Mouse (Mus musculus) lung, adult 18-20 months (tissue): ENCODE measurements at regions not wholly inside any gene's neighbourhood (a gene's known extent, or its start where the extent isn't known, plus 50 kb on each side); places are given as distances from the start of the nearest gene placed in this dataset.

ENCODE experiments used
- DNase-seq, 2 experiments: peaks; one replicate each; pipeline ENCODE4 v3.0.0; 2022; ENCODE audit warnings: mixed read lengths in 2 of 2

DNA sequence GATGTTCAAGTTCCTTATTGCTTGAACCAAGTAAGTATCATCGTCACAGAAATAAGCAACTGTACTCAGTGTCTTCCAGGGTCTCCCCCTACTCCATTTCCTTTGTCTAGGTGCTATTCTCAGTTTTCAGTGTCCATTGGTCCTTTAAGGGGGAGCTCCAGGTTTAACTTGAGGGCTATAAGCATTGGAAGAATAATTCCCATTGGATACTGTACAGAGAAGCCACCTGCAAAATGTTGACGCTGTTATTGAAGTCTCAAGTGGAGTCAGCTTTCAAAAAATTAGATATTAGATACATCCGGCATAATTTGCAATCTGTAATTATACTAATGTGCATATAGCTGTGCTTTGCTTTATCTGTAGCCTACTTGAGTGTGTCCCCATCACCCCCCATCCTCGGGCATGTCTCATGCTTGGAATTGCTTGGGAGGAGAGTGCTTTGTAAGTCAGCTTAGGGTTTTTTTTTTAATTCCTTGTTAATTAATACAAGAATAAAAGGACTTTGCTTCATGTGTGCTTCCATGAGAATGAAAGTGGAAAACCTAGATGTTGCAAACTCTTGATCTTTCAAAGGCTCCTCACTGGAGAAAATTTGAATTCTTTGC is 425.6 kb upstream of the Ubash3b start:
- DNase-seq: no peak

DNA sequence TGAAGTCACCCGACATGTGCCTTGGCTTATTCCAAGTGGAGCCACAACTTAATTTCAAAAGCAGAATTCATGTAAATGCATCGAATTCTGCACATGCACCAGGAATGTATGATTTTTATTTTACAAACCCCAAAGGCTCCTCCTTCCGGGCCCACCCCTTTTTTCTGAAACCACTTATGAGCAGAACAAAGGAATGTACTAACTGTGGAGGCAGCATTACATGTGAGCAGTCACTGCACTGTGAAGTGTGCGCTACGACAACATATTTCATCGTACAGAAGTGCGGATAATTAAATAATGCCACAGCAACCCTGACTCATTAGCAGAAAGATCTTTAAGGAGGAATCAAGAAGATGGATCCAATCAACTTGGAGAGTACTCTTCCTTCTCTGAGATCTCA is 424.8 kb upstream of the Ubash3b start:
- no peak for DNase-seq

DNA sequence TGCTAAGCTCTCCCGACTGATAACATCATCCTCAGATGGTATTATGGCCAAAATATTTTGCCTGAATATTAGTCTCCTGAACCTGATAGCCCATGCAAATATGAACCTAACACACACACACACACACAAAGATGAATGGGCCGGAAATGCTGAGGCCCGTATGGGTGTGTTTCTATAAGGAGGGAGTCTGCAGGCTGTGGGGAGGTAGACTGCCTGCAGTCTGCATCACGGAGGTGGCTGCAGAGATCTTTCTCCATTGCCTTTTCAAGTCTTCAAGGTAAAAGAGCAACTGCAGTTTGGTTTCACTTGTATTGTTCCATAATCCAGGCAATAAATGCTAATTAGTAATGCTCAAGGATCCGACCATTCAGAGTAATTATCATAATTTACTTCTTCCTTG is 424.3 kb upstream of the Ubash3b start:
- no peak for DNase-seq

DNA sequence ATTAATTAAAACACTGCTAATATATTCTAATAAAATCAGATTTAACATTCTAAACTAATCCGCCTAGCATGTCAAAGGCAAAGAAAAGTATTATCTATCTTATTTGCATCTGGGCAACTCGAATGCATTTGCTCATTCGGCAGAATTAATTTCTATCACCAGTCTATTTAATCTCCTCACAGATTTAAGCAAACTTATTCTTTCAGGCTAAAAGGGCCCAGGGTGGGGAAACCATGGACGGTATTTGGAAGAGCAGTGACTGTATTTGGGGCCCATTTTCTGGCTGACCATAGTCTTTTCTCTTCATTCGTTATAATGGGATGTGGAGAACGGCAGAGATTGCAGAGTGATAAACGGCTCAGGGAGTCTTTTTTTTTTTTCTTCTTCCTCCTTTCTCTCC is 423.5 kb upstream of the Ubash3b start:
- DNase-seq: no peak

DNA sequence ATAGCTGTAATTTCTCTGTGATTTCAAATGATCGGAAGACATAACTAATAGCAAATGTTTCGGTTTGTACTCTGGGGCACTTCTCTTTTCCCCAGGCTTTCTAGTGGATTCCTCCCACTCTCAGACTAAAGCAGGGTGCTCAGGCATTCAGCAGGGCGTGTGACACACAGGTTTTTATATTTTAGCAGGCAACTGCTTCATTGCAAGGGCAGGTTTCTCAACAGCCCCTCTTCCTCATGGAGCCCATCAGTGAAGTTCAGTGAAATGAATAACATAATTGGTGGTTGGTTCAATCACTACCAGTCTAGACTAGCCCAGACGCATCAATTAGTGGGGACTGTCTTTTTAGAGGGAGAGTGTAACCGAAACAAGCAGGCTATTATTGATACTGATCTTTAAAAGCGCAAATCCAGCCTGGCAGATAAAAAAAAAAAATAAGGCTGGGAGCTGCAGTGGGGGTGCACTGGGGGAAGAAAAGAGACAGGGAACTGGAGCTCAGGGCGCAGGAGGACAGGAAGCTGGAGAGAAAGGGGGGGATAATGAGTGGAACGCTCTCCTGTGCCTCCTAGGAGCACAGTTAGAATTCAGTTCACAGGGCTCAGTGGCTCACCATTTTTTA is 422.3 kb upstream of the Ubash3b start:
- DNase-seq: no peak

DNA sequence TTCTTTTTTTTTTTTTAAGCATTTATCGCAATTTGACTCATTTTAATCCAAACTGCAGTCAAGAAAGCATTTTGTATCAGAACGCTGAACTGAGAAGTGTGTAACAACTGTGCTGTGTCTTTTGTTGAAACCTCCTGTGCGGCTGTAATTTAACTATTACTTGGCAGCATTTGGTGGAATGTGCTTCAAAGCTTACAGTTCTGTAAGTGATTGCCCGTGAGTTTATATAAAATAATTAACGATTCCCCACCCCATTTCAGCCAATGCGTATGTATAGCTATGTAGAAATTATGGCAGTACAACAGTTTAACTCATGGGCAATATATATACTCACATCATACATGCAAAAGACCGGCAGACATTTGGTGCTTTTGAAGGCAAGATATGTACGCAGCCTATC is 421.8 kb upstream of the Ubash3b start:
- no peak for DNase-seq

DNA sequence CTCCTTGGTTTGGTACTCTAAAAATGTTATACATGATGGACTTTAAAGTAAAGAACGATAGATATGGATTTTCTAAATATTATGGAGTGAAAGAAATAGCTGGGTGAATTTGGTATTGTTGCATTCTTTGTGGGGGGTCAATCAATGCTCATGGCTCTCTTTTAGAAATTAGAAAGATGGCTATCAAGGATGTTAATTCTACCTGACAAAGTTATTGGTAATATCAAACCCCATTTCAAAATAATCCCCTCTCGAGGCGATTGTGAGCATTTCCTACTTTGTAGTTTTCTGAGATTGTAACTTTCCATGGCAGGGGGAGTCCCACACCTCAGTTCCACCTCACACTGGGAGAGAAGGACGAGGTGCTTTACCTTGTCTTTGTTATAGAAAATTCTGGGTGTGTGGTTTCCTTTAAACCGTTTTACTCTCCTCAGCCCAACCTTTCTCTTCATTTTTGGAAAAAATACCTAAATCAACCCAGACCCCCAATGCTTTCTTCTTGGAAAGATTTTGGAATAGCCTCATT is 421.3 kb upstream of the Ubash3b start:
- DNase-seq: no peak

DNA sequence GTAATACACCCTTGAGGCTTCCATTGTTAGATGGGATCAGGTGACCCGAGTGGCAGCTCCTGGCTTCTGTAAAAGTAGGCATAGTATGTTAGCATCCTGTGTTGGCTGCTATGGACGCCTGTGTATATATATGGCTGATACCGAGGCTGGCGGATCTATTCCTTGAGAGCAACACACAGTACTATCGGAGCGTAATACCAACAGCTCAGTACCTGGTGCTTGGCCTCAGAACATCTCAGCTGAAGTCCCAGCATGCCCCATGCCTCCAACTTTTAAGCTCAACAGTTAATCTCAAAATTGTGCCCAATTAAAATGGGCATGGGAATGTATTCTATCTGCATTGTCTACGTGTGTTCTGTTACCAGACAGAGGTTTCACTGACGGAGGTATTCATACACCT is 420.7 kb upstream of the Ubash3b start:
- DNase-seq: no peak

DNA sequence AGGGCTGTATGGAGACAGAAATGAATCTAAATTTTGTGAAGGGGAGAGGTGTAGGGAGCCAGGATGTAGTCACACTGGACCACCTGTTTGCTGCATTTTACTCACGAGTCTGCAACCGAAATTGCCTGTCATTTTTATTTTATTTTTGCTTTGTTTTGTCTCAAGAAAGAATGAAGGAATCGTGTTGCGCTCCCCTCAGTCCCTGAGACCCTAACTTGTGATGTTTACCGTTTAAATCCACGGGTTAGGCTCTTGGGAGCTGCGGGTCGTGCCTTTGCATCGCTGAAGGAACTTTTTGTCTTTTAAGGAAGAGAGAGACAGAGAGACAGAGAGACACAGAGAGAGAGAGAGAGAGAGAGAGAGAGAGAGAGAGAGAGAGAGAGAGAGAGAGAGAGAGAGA is 420.2 kb upstream of the Ubash3b start:
- no peak for DNase-seq

DNA sequence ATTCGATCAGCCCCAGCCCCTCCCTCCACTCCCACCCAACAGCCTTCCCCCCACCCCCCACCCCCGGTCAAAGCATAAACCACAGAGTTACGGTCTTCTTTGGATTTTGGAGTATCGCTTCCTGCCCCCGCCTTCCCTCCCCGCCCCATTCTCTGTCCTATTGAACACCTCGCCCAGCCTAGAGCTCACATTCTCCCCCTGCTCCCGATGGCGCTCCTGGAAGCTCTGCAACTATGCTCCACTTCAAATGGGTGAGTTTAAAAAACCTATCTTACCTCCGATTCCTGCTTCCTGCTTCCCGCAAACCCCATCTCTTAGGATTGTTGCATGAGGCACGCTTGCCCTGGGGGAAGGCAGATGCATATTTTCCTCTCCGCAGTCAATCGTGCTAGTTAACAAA is 419.7 kb upstream of the Ubash3b start:
- peak in 1 of 2 experiments; percentile 6 for DNase-seq

DNA sequence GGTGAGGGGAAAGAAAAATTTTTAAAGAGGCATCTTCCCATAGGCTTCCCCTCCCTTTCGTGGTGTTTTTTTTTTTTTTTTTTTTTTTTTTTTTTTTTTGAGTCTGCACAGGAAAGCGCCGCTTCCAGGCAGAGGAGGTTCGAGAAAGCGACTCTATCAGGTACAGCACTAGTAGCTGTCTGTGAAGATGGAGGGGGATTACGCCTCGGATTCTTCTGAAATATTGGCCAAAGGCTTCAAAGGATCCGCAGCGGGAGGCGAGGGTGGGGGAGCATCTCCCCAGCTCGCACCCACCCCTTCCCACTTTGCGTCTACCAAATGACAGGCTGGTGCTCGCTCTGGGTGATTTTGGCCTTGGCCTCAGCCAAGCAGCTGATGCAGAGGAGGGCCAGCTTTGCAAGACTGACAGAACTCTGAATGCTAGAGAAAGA is 419.1 kb upstream of the Ubash3b start:
- DNase-seq: peak; percentile 24 to 34

DNA sequence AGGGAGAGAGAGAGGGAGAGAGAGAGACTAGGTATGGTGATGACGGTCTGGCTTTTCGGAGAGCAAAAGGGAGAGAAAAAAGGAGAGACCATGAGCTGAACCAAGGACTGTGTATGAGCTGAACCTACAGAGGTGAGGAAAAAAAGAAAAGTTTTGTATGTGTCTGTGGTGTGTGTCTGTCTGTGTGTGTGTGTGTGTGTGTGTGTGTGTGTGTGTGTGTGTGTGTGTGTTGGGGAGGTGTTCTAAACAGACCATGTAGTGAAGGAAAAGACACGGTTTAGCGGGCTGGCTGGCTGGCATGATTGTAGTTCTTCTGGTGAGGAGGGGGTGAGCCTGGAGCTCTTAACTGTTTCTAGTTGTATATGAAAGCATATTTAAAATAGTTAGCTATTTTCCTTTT is 418.6 kb upstream of the Ubash3b start:
- no peak for DNase-seq

DNA sequence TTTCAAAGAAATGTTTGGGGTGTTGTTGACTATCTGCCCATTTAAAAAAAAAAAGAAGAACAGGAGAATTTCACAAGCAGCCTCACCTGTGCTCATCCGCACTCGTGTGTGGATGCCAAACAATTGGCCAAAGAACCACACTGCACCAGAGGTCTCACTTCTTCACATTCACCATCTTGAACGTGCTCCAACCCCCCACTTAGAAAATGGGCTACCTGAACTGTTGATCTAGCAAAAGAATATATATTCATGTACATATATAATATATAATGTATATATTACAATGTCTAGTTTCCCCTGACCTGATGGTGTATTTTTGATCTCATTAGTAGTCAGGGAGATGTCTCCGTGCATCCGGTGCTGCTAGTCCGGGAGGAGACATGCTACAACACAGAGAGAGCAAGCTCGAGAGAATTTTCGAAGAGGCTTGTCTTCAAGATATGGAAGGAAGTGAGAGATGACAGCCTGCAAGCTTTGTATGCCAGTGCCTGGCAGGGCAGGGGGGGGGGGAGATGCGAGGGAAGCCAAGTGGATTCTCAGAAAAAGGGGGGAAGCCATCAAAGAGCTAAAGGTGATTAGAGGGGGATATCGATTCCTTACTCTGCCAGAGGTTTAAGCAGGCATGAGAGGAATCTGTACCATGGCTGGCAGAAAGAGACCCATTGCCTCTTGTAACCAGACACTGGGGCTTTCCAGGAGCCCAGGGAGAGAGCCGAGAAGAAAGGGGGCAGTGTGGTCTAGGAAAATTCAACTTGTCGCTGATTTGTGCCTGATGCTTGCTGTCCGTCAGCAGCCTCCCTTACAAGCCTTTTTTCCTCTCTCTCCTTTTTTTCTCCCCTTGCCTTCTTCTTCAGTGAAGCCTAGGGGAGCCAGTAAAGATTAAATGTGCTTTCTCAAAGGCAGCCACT is 417.9 kb upstream of the Ubash3b start:
- peak; percentile 37 to 38 for DNase-seq

DNA sequence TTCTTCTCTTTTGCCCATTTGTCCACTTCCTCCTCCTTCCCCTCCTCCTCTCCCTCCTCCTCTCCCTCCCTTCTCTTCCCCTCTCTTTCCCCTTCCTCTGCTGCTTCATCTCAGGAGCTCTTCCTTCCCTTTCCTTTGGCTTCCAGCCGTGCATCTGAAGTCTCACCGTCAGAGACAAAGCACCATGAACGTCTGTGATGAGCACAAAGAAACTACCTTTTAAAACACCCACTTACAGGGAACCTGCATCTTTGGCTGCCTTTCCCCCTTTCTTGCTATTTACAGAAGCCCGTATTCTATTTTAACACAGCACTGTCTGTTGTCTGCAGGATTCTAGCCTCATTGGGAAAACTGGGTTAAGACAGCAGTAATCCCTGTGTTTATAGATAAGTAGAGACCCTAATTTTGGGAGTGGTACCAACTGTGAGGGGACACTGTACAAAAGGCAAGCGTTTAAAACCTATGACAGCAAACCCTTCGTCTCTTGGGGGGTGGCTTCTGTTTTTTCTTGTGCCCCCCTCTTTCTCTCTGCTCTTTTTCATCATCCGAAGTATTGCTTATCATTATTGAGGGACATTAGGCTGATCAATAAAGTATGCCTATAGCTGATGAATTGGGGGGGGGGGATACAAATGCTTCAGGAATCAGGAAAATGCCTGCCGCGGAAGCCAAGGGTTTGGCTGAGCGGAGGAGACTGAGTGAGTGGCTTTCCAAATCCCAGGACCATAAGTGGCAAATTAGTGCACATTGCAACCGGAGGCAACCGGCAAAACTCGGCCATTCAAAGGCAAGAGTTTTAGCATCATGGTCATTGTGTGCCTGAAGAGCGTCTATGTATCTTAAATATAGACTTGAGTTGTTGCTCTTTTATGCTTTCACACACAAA is 417.0 kb upstream of the Ubash3b start:
- no peak for DNase-seq

DNA sequence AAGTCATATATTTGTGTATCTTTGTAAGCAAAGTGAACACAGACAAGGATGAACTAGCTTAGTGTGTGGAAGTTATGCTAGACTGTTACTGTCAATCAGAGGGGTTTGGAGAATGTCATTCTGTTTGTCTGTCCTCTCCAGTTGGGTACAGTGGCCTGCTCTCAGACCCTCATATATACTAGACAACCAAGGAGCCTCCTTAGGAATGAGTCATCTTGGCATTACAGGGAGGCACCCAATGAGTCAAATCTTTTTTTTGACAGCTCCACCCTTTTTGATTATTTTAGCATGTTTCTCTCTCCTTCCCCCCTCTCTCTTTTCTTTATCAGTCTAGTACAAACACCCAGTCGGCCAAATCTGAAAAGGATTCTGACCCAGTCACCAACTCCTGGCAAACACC is 416.3 kb upstream of the Ubash3b start:
- DNase-seq: no peak

DNA sequence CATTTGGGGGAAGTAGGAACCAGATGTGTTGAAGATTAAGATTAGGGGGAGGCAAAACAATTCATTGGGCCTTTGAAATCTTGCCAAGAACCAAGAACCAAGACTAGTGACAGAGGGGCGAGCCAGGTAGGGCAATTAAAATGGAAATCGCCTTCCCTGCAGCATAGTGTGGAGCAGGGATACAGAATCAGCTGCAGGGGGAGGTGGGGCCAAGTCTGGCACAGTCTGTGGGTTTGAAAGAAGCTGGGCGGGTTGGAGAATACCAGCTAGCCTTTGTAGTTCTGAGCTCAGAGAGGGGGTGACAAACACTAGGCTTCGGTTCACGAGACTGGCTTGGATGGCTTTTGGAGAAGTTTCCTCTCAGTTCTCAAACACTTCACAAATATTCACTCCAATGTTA is 414.3 kb upstream of the Ubash3b start:
- no peak for DNase-seq

DNA sequence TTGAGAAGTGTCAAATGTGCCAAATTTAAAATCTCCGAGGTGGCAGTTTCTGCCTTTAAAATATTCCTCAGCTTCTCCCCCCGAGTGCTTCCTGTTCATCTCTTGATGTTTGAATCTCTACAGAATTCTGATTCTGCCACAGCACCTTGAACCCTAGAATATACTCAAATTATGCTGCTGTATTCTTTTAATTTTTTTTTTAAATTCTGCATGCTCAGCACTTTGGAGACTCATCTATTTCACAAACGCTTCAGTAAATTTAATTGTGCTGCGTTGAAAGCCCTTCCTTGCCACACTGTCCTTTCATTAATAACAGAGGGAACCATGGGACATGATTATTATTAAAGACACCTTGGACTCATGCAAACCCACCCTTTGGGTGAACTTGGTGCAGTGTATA is 408.8 kb upstream of the Ubash3b start:
- DNase-seq: no peak

DNA sequence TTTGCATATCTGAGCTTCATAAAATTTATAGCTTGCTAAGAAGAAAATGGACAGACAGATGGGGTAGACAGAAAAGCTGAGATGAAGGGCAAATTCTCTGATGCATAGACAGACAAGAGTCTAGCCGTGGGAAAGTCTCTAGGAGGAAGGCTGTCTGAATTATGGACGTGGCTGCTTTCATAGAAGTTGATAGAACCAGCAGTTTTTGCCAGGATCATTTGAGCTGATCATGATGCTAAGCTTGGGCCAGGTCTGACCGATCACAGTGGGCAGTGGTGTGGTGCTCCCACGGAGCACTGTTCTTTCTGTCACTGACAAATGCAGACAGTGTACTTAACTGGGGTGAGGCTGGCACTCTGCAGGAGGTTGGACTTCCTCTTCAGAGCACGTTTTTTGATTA is 405.0 kb upstream of the Ubash3b start:
- no peak for DNase-seq

DNA sequence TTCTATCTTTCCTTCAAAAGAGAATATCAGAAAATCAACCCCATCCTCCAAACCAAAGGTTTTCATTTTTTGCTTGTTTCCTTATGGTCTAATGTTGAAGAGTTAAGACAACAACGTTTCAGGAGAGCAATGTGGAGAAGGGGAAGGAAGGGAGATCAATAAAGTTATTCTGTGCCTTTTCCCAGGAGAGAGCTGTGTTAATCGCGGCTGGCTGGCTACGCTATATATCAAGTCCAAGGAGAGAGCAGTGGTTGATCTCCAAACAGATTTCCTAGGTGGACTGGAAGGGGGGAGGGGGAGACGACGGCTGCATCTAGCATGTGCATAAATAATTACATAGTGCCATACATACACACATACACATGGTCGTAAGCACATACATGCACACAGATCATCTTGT is 404.3 kb upstream of the Ubash3b start:
- no peak for DNase-seq

DNA sequence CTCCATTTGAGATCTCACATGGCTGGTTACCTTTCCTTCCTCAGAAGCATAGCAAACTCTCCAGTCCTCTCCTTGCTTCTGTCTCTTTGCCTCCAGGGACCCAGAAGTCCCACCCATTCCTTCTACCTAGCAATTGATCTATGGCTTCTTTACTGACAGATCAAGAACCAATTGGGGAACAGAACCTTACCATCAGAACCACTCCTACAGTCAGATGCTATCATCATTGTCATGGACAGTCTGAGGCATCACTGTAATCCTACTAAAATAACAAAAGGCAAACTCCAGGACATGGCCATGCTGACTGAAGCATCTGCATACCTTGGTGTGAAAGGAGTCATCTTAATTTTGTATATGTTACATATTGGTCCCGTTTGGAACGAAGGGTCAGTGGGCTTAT is 401.9 kb upstream of the Ubash3b start:
- DNase-seq: no peak

DNA sequence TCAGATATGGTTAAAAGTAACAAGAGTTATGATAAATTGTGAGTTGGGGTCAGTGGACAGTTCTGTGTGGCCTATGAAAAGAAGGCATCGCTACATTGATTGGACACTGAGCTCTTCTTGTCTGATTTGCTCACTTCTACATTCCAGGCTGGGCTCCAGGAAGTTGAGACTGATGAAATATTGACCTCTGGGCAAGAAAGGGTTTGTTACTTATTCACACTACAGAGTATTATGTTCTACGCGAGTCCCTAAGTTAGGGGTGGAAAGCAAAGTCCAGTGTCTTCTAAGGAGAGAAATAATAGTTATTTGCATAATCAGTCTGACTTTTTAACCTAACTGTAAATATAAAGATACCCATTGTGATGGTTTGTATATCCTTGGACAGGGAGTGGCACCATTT is 397.0 kb upstream of the Ubash3b start:
- DNase-seq: no peak

DNA sequence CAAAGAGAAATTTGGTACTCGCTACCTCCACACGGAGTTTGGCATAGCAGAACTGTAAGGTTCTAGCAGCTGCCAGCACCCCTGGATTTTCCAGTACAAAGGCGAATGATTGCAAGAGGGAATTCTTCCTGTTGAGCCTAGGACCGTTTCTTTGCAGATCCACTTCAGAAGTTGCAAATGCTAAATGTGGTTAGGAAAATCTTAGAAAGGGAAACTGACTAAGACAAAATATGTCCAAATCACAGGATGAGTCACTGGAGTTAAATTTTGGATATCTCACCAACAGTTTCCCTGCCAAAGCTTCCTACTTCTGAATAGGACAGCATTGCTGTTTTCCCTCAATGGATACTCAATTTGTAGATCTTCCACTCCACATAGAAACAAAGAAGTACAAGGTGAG is 395.4 kb upstream of the Ubash3b start:
- DNase-seq: no peak

DNA sequence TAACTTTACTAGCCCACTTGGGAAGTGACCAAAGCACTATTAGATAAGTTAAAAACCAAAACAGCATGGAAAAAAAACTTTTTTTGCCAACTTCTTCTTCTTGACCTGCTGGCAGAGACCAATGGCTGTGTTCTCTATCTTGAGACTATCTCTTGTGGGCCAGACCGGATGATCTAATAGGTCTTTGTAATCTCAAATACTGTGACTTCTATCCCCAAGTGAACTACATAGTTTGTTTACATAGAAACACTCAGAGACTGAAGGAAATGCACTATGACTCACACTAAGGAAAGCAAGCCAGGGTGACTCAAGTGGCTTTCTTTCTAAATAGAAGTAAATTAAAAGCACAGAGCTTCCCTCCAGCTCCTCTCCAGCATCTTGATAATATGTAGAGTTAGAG is 384.3 kb upstream of the Ubash3b start:
- DNase-seq: peak in 1 of 2 experiments; percentile 21
